Mouse (Mus musculus): ENCODE results near the gene Dhrs1. TPM values are rescaled to one million over a fixed set of nuclear protein-coding genes. Genes with fewer than 3 reads are reported as not detected.

Gene Dhrs1
- polyA plus RNA-seq, 1 experiment from 2014 or later: 75.9 TPM

DNA sequence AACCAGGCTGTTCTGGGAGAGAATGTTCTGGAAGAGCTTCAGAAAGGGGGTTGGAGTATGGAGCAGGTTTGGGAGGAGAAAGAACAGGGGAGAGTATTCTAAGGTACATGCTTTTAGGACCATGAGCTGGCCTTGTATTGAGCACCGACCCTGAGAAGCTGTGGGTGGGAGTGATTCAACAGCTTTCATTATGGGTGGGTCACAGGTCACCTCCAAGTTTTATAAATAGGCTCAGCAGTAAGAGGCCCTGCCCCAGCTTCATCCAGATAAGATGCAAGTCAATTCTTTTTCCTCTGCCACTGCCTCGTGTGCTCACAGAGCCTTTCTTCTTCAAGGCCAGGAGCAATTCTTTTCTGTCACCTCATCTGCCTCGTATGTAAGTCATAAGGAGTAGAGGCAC, 31.7 kb upstream of the Dhrs1 start:
- WGBS: 46% methylated on average over 3 of the region's 3 CpGs
- Histone ChIP-seq H3K27ac (replicated peaks; ENCODE audit: low read depth, low read length) (no peak overlapping the region), H3K36me3 (replicated peaks; ENCODE audit: control insufficient read depth, insufficient read depth, low read depth, low read length) (no peaks in the 10 kb centered on the region), H3K27me3 (ENCODE audit: control insufficient read depth, insufficient read depth, low read length) (no peaks in the 10 kb centered on the region), H3K4me3 (ENCODE audit: low read depth, low read length) (no peak overlapping the region), H3K4me2 (ENCODE audit: low read depth, low read length) (no peak overlapping the region), H3K9me3 (replicated peaks; ENCODE audit: control insufficient read depth, low read length) (no peaks in the 10 kb centered on the region), H3K4me1 (ENCODE audit: control insufficient read depth, insufficient read depth, low read length) (peaks cover 3% of the 10 kb centered on the region; the same call in 1 of the 2 replicates), H3K9ac (replicated peaks; ENCODE audit: low read length) (no peak overlapping the region)
- ATAC-seq (replicated peaks; ENCODE audit: insufficient number of reproducible peaks, low FRiP score, low TSS enrichment, low read depth) (no peak), DNase-seq (ENCODE audit: low spot score) (no peak)

DNA sequence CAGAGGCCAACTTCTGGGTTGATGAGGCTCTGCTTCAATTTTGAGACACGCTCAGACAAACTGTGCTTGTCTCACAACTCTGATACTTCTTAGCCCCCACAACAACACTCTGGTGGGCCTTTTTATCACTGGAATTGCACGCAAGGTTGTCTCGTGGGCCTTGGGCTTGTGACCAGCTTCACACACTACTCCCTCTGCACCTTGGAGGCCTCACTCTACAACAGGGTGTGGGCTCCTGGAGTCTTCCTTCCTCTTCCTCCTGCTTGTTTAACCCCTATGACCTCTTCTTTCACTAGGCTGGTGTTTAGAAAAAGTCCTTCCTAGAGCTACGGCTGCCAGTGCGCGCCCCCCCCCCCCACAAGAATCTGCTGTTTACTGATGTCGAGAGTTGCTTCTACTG, 31.2 kb upstream of the Dhrs1 start:
- H3K4me1 ChIP-seq (ENCODE audit: control insufficient read depth, insufficient read depth, low read length): peaks cover under 1% of the 10 kb centered on the region; the same call in 1 of the 2 replicates
- no peaks in the 10 kb centered on the region for H3K27me3 ChIP-seq (ENCODE audit: control insufficient read depth, insufficient read depth, low read length)
- H3K9ac ChIP-seq (replicated peaks; ENCODE audit: low read length): no peak overlapping the region
- no peak overlapping the region for H3K27ac ChIP-seq (replicated peaks; ENCODE audit: low read depth, low read length)
- WGBS: 46% methylated on average over 7 of the region's 7 CpGs
- no peak for DNase-seq (ENCODE audit: low spot score)
- no peaks in the 10 kb centered on the region for H3K36me3 ChIP-seq (replicated peaks; ENCODE audit: control insufficient read depth, insufficient read depth, low read depth, low read length)
- H3K4me2 ChIP-seq (ENCODE audit: low read depth, low read length): no peak overlapping the region
- H3K4me3 ChIP-seq (ENCODE audit: low read depth, low read length): no peak overlapping the region
- H3K9me3 ChIP-seq (replicated peaks; ENCODE audit: control insufficient read depth, low read length): no peaks in the 10 kb centered on the region
- ATAC-seq (replicated peaks; ENCODE audit: insufficient number of reproducible peaks, low FRiP score, low TSS enrichment, low read depth): no peak

DNA sequence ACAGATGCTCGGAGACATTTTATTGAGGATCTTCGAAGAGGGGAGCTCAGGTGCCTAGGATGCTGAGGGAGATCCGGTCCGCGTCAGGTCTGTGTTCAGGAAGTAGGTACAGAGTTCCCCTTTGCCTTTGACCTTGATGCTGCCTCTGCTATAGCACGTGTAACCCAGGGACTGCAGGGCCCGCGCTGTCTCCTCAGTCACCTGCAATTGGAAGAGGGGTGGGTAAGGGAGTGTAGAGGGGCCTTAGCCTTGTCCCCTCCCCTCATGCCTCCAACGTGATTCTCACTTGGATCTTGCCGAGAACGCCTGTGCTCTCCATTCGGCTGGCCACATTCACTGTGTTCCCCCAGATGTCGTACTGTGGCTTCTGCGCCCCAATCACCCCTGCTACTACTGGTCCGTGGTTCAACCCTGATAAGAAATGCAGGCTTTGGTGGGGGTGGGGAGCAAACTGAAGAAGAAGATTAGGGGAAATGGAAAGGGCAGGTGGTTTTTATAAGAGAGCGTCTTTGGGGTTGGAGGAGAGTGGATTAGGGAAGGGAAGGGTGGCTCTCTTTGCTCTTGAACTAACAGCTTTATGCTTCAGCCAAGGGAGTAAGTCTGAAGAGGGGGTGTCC, 23.7 kb upstream of the Dhrs1 start:
- ATAC-seq (replicated peaks; ENCODE audit: insufficient number of reproducible peaks, low FRiP score, low TSS enrichment, low read depth) (no peak), DNase-seq (ENCODE audit: low spot score) (no peak)
- Histone ChIP-seq H3K4me1 (ENCODE audit: control insufficient read depth, insufficient read depth, low read length) (no peaks in the 10 kb centered on the region), H3K36me3 (replicated peaks; ENCODE audit: control insufficient read depth, insufficient read depth, low read depth, low read length) (no peaks in the 10 kb centered on the region), H3K9ac (replicated peaks; ENCODE audit: low read length) (no peak overlapping the region), H3K4me2 (ENCODE audit: low read depth, low read length) (no peak overlapping the region), H3K27ac (replicated peaks; ENCODE audit: low read depth, low read length) (no peak overlapping the region), H3K9me3 (replicated peaks; ENCODE audit: control insufficient read depth, low read length) (no peaks in the 10 kb centered on the region), H3K27me3 (ENCODE audit: control insufficient read depth, insufficient read depth, low read length) (peaks cover 12% of the 10 kb centered on the region), H3K4me3 (ENCODE audit: low read depth, low read length) (no peak overlapping the region)
- 73% methylated on average over 16 of the region's 16 CpGs for WGBS

DNA sequence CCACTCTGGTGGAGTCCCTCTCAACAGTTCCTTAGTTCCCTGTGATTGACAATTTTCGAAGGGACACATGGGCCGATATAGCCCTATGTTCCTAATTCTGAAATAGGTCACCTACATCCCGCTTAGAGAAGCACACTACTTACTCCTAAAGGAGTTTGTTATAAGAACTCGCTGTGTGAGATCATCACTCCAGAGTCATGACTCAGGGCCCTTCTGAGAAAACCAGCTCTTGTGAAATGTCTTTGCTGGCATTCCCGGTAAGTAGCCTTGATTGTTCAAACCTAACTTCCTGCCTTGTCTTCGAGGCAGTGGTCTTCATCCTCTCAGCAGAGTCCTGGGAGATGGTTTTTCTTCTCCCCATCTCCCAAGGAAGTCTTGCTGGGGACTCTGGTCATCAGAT, 23.1 kb upstream of the Dhrs1 start:
- no peaks in the 10 kb centered on the region for H3K9me3 ChIP-seq (replicated peaks; ENCODE audit: control insufficient read depth, low read length)
- H3K36me3 ChIP-seq (replicated peaks; ENCODE audit: control insufficient read depth, insufficient read depth, low read depth, low read length): no peaks in the 10 kb centered on the region
- no peak overlapping the region for H3K4me3 ChIP-seq (ENCODE audit: low read depth, low read length)
- WGBS: 84% methylated on average over 6 of the region's 6 CpGs
- no peaks in the 10 kb centered on the region for H3K4me1 ChIP-seq (ENCODE audit: control insufficient read depth, insufficient read depth, low read length)
- ATAC-seq (replicated peaks; ENCODE audit: insufficient number of reproducible peaks, low FRiP score, low TSS enrichment, low read depth): no peak
- no peak overlapping the region for H3K27ac ChIP-seq (replicated peaks; ENCODE audit: low read depth, low read length)
- H3K9ac ChIP-seq (replicated peaks; ENCODE audit: low read length): no peak overlapping the region
- no peak overlapping the region for H3K4me2 ChIP-seq (ENCODE audit: low read depth, low read length)
- DNase-seq (ENCODE audit: low spot score): no peak
- H3K27me3 ChIP-seq (ENCODE audit: control insufficient read depth, insufficient read depth, low read length): peaks cover 12% of the 10 kb centered on the region

DNA sequence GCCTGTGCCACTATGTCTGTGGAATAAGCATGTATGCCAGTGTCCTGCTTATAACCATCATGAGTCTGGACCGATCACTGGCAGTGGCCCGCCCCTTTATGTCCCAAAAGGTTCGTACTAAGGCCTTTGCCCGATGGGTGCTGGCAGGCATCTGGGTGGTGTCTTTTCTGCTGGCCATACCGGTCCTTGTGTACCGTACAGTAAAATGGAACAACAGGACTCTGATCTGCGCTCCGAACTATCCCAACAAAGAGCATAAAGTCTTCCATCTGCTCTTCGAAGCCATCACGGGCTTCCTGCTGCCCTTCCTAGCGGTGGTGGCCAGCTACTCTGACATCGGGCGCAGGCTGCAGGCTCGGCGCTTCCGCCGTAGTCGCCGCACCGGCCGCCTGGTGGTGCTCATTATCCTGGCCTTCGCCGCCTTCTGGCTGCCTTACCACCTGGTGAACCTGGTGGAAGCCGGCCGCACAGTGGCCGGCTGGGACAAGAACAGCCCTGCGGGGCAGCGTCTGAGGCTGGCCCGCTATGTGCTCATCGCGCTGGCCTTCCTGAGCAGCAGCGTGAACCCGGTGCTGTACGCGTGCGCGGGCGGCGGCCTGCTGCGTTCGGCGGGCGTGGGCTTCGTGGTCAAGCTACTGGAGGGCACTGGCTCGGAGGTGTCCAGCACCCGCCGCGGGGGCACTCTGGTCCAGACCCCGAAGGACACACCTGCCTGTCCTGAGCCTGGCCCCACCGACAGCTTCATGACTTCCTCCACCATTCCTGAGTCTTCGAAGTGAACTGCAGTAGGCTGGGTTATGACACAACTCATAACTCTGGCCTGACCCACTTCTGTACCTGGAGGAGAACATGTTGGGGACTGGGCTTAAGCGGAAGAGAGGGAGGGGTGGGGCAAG, 22.3 kb upstream of the Dhrs1 start:
- no peaks in the 10 kb centered on the region for H3K9me3 ChIP-seq (replicated peaks; ENCODE audit: control insufficient read depth, low read length)
- H3K4me3 ChIP-seq (ENCODE audit: low read depth, low read length): peak overlapping the region; percentile 27
- peaks cover 12% of the 10 kb centered on the region for H3K27me3 ChIP-seq (ENCODE audit: control insufficient read depth, insufficient read depth, low read length)
- H3K27ac ChIP-seq (replicated peaks; ENCODE audit: low read depth, low read length): no peak overlapping the region
- 13% methylated on average over 52 of the region's 52 CpGs for WGBS
- ATAC-seq (replicated peaks; ENCODE audit: insufficient number of reproducible peaks, low FRiP score, low TSS enrichment, low read depth): peak; percentile 32; the same call in 1 of the 2 replicates
- no peaks in the 10 kb centered on the region for H3K4me1 ChIP-seq (ENCODE audit: control insufficient read depth, insufficient read depth, low read length)
- peak overlapping the region; percentile 56 for H3K9ac ChIP-seq (replicated peaks; ENCODE audit: low read length)
- DNase-seq (ENCODE audit: low spot score): peak; percentile 72
- peak overlapping the region; percentile 69 for H3K4me2 ChIP-seq (ENCODE audit: low read depth, low read length)
- H3K36me3 ChIP-seq (replicated peaks; ENCODE audit: control insufficient read depth, insufficient read depth, low read depth, low read length): no peaks in the 10 kb centered on the region

DNA sequence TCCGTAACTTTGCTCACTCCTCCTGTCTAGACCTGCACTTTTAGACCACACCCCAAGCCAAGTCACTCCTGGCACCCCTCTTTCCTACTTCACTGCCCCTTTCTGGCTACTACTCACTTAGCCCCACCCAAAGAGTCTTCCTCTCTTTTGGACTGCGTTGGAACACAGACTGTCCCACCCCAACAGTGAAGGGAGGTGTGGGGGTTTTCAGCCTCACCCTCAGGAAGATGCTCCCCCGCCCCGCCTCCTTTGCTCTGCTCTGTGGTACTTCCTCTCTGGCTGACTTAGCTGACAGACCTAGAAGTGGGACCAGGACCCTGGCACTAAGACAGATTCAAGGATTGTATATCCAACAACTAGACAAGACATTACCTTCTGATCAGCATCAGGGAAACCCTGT, 20.2 kb upstream of the Dhrs1 start, which contains the start of gene Ltb4r1:
TSS of gene Ltb4r1 (plus strand) at position 267 of the 400 bp plus-strand sequence.
- peaks cover 6% of the 10 kb centered on the region; the same call in 1 of the 2 replicates for H3K4me1 ChIP-seq (ENCODE audit: control insufficient read depth, insufficient read depth, low read length)
- DNase-seq (ENCODE audit: low spot score): no peak
- H3K27ac ChIP-seq (replicated peaks; ENCODE audit: low read depth, low read length): no peak within 1 kb of the TSS
- H3K36me3 ChIP-seq (replicated peaks; ENCODE audit: control insufficient read depth, insufficient read depth, low read depth, low read length): no peaks in the 10 kb centered on the region
- H3K27me3 ChIP-seq (ENCODE audit: control insufficient read depth, insufficient read depth, low read length): peaks cover 27% of the 10 kb centered on the region
- ATAC-seq (replicated peaks; ENCODE audit: insufficient number of reproducible peaks, low FRiP score, low TSS enrichment, low read depth): no peak
- no peak within 1 kb of the TSS for H3K4me3 ChIP-seq (ENCODE audit: low read depth, low read length)
- no peak within 1 kb of the TSS for H3K9ac ChIP-seq (replicated peaks; ENCODE audit: low read length)
- no peak within 1 kb of the TSS for H3K4me2 ChIP-seq (ENCODE audit: low read depth, low read length)
- WGBS: 76% methylated on average over 4 of the region's 4 CpGs
- no peaks in the 10 kb centered on the region for H3K9me3 ChIP-seq (replicated peaks; ENCODE audit: control insufficient read depth, low read length)

DNA sequence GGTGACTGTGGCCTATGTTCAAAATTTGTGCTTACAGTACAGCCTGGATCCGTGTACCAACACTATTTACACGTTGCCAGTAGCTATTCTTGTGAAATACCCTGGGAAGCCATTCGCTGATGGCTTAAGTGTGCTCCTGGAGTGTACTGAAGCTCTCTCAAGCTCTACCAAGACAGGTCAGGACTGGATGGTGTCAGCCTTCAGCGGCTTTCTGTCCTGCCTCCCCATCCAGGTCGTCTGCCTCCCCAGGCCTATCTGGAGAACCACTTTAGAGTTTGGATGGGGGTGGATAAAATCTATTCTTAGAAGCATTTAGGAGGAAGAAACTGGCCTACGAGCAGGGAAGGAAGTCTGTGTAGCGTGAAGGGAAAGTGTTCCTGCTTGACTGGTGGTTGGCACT, 17.7 kb upstream of the Dhrs1 start:
- Histone ChIP-seq H3K27ac (replicated peaks; ENCODE audit: low read depth, low read length) (no peak overlapping the region), H3K36me3 (replicated peaks; ENCODE audit: control insufficient read depth, insufficient read depth, low read depth, low read length) (no peaks in the 10 kb centered on the region), H3K4me1 (ENCODE audit: control insufficient read depth, insufficient read depth, low read length) (peaks cover 6% of the 10 kb centered on the region), H3K9me3 (replicated peaks; ENCODE audit: control insufficient read depth, low read length) (no peaks in the 10 kb centered on the region), H3K9ac (replicated peaks; ENCODE audit: low read length) (no peak overlapping the region), H3K4me2 (ENCODE audit: low read depth, low read length) (no peak overlapping the region), H3K27me3 (ENCODE audit: control insufficient read depth, insufficient read depth, low read length) (peaks cover 27% of the 10 kb centered on the region), H3K4me3 (ENCODE audit: low read depth, low read length) (no peak overlapping the region)
- ATAC-seq (replicated peaks; ENCODE audit: insufficient number of reproducible peaks, low FRiP score, low TSS enrichment, low read depth) (no peak), DNase-seq (ENCODE audit: low spot score) (no peak)
- 62% methylated on average over 7 of the region's 7 CpGs for WGBS

Measured in embryonic facial prominence, embryonic 11.5 days (tissue).